28 mouse cellular contexts compared by ENCODE assay signal in the genomic region with DNA sequence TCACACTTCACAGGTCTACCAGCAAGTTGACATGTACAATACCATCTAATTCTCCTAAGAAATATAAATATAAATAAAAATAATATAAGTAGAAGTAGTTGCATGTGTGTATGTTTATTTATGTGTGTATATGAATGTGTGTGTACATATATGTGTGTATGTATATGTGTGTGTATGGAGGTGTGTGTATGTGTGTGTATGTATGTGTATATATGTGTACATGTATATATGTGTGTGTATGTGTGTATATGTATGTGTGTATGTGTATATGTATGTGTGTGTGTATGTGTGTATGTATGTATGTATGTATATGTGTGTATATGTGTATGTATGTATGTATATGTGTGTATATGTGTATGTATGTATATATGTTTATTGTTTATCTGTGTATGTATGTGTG. TPM values are rescaled to one million over a fixed set of nuclear protein-coding genes. Genes with fewer than 3 reads are reported as not detected.
DNase-seq lines count a peak whose midpoint lies in the region; ATAC-seq and TF ChIP-seq lines count a peak whose summit lies in the region.
"Had no signal": no experiment of that assay in that cellular context is flagged by ENCODE, and none has a peak within 500 bp of the region (broad histone marks: within the 10 kb centered on the region; RNA-seq: fewer than 3 reads in every experiment).

No protein-coding gene starts in this region.

- H3K9ac ChIP-seq in embryonic facial prominence, embryonic 11.5 days (replicated peaks; ENCODE audit: low read length): no peak overlapping the region
- no peak overlapping the region for H3K9ac ChIP-seq in limb, embryonic 13.5 days
- no peak overlapping the region for H3K9ac ChIP-seq in midbrain, postnatal 0 days (replicated peaks; ENCODE audit: low read length, poor library complexity, severe bottlenecking)
- no peak overlapping the region for H3K9ac ChIP-seq in midbrain, embryonic 11.5 days (ENCODE audit: low read length)
- H3K9ac ChIP-seq in embryonic facial prominence, embryonic 13.5 days: no peak overlapping the region

- H3K9me3 ChIP-seq in embryonic facial prominence, embryonic 11.5 days (replicated peaks; ENCODE audit: control insufficient read depth, low read length): no peaks in the 10 kb centered on the region
- no peaks in the 10 kb centered on the region for H3K9me3 ChIP-seq in embryonic facial prominence, embryonic 10.5 days
- no peaks in the 10 kb centered on the region for H3K9me3 ChIP-seq in limb, embryonic 13.5 days
- no peaks in the 10 kb centered on the region for H3K9me3 ChIP-seq in limb, embryonic 10.5 days (replicated peaks)
- no peaks in the 10 kb centered on the region for H3K9me3 ChIP-seq in midbrain, postnatal 0 days (ENCODE audit: low read length)
- H3K9me3 ChIP-seq in midbrain, embryonic 11.5 days (ENCODE audit: control insufficient read depth, low read length): no peaks in the 10 kb centered on the region
- no peaks in the 10 kb centered on the region for H3K9me3 ChIP-seq in embryonic facial prominence, embryonic 13.5 days

- no peak for TF ChIP-seq CTCF in midbrain, postnatal 0 days (IDR thresholded peaks at IDR 0.05)

- H3K4me3 ChIP-seq in embryonic facial prominence, embryonic 11.5 days (ENCODE audit: low read depth, low read length): no peak overlapping the region
- no peak overlapping the region for H3K4me3 ChIP-seq in embryonic facial prominence, embryonic 10.5 days
- H3K4me3 ChIP-seq in limb, embryonic 13.5 days: no peak overlapping the region
- no peak overlapping the region for H3K4me3 ChIP-seq in limb, embryonic 10.5 days
- no peak overlapping the region for H3K4me3 ChIP-seq in midbrain, postnatal 0 days (ENCODE audit: low read depth, low read length)
- no peak overlapping the region for H3K4me3 ChIP-seq in midbrain, embryonic 11.5 days (ENCODE audit: low read depth, low read length)
- H3K4me3 ChIP-seq in embryonic facial prominence, embryonic 13.5 days: no peak overlapping the region

- DNase-seq in embryonic facial prominence, embryonic 11.5 days (ENCODE audit: low spot score): no peak
- no peak for DNase-seq in embryonic facial prominence, embryonic 10.5 days (ENCODE audit: low spot score)
- no peak for DNase-seq in limb, embryonic 10.5 days (ENCODE audit: low spot score)
- no peak for DNase-seq in midbrain, postnatal 0 days (ENCODE audit: low spot score)
- DNase-seq in midbrain, embryonic 11.5 days (ENCODE audit: low spot score, missing footprints): no peak
- DNase-seq in cerebellum, adult 8-10 months: no peak
- DNase-seq: adrenal gland, adult 2 months; adrenal gland, adult 8-10 months; adrenal gland, postnatal 10 days; adrenal gland, postnatal 14 days; adrenal gland, postnatal 25 days; adrenal gland, postnatal 36 days; B cell, adult 2 months; cerebellum, adult 11 months; cerebellum, adult 11-12 months had no signal

- H3K4me2 ChIP-seq in embryonic facial prominence, embryonic 11.5 days (ENCODE audit: low read depth, low read length): no peak overlapping the region
- H3K4me2 ChIP-seq in limb, embryonic 13.5 days (replicated peaks): no peak overlapping the region
- no peak overlapping the region for H3K4me2 ChIP-seq in midbrain, postnatal 0 days (ENCODE audit: low read depth, low read length, poor library complexity, severe bottlenecking)
- no peak overlapping the region for H3K4me2 ChIP-seq in midbrain, embryonic 11.5 days
- H3K4me2 ChIP-seq in embryonic facial prominence, embryonic 13.5 days: no peak overlapping the region

- H3K27me3 ChIP-seq in embryonic facial prominence, embryonic 11.5 days (ENCODE audit: control insufficient read depth, insufficient read depth, low read length): no peaks in the 10 kb centered on the region
- no peaks in the 10 kb centered on the region for H3K27me3 ChIP-seq in embryonic facial prominence, embryonic 10.5 days (replicated peaks; ENCODE audit: low read depth, poor library complexity, severe bottlenecking)
- H3K27me3 ChIP-seq in limb, embryonic 13.5 days: no peaks in the 10 kb centered on the region
- no peaks in the 10 kb centered on the region for H3K27me3 ChIP-seq in limb, embryonic 10.5 days (ENCODE audit: low read depth, poor library complexity, severe bottlenecking)
- H3K27me3 ChIP-seq in midbrain, postnatal 0 days (ENCODE audit: insufficient read depth, low read length): no peaks in the 10 kb centered on the region
- no peaks in the 10 kb centered on the region for H3K27me3 ChIP-seq in midbrain, embryonic 11.5 days (ENCODE audit: control insufficient read depth, insufficient read depth, low read length)
- H3K27me3 ChIP-seq in embryonic facial prominence, embryonic 13.5 days: no peaks in the 10 kb centered on the region
- H3K27me3 ChIP-seq: CH12.LX had no signal

- no peaks in the 10 kb centered on the region for H3K36me3 ChIP-seq in embryonic facial prominence, embryonic 11.5 days (replicated peaks; ENCODE audit: control insufficient read depth, insufficient read depth, low read depth, low read length)
- H3K36me3 ChIP-seq in embryonic facial prominence, embryonic 10.5 days (replicated peaks): no peaks in the 10 kb centered on the region
- H3K36me3 ChIP-seq in limb, embryonic 13.5 days: no peaks in the 10 kb centered on the region
- H3K36me3 ChIP-seq in limb, embryonic 10.5 days: no peaks in the 10 kb centered on the region
- H3K36me3 ChIP-seq in midbrain, postnatal 0 days (ENCODE audit: insufficient read depth, low read length): no peaks in the 10 kb centered on the region
- no peaks in the 10 kb centered on the region for H3K36me3 ChIP-seq in midbrain, embryonic 11.5 days (ENCODE audit: control insufficient read depth, insufficient read depth, low read length)
- H3K36me3 ChIP-seq in embryonic facial prominence, embryonic 13.5 days: no peaks in the 10 kb centered on the region
- H3K36me3 ChIP-seq: G1E had no signal

- H3K4me1 ChIP-seq in embryonic facial prominence, embryonic 11.5 days (ENCODE audit: control insufficient read depth, insufficient read depth, low read length): no peaks in the 10 kb centered on the region
- no peaks in the 10 kb centered on the region for H3K4me1 ChIP-seq in embryonic facial prominence, embryonic 10.5 days
- no peaks in the 10 kb centered on the region for H3K4me1 ChIP-seq in limb, embryonic 13.5 days
- no peaks in the 10 kb centered on the region for H3K4me1 ChIP-seq in limb, embryonic 10.5 days
- H3K4me1 ChIP-seq in midbrain, postnatal 0 days (ENCODE audit: insufficient read depth, low read length): no peaks in the 10 kb centered on the region
- H3K4me1 ChIP-seq in midbrain, embryonic 11.5 days (ENCODE audit: control insufficient read depth, insufficient read depth, low read length): no peaks in the 10 kb centered on the region
- no peaks in the 10 kb centered on the region for H3K4me1 ChIP-seq in embryonic facial prominence, embryonic 13.5 days

- ATAC-seq in embryonic facial prominence, embryonic 11.5 days (replicated peaks; ENCODE audit: insufficient number of reproducible peaks, low FRiP score, low TSS enrichment, low read depth): peak; percentile 72; the same call in 1 of the 2 replicates
- 0 out of 2 replicates have a peak, but pooled peaks have one; percentile 40 for ATAC-seq in limb, embryonic 13.5 days (ENCODE audit: low FRiP score, low read depth)
- 0 out of 2 replicates have a peak, but pooled peaks have one; percentile 20 for ATAC-seq in midbrain, postnatal 0 days (ENCODE audit: low FRiP score)
- no peak for ATAC-seq in midbrain, embryonic 11.5 days (ENCODE audit: low FRiP score)
- ATAC-seq in embryonic facial prominence, embryonic 13.5 days (ENCODE audit: insufficient number of reproducible peaks, insufficient read depth, low FRiP score, low TSS enrichment, low read depth): peak; percentile 62; the same call in 1 of the 2 replicates
- ATAC-seq: activated CD4-positive, CD25-positive, alpha-beta regulatory T cell, adult 4 months; CD4-positive, CD25-positive, alpha-beta regulatory T cell, adult 4 months; Patski had no signal

- H3K27ac ChIP-seq in embryonic facial prominence, embryonic 11.5 days (replicated peaks; ENCODE audit: low read depth, low read length): no peak overlapping the region
- no peak overlapping the region for H3K27ac ChIP-seq in embryonic facial prominence, embryonic 10.5 days (replicated peaks)
- H3K27ac ChIP-seq in limb, embryonic 13.5 days: no peak overlapping the region
- H3K27ac ChIP-seq in limb, embryonic 10.5 days: no peak overlapping the region
- no peak overlapping the region for H3K27ac ChIP-seq in midbrain, postnatal 0 days (ENCODE audit: low read depth, low read length)
- no peak overlapping the region for H3K27ac ChIP-seq in midbrain, embryonic 11.5 days (ENCODE audit: low read depth, low read length)
- no peak overlapping the region for H3K27ac ChIP-seq in embryonic facial prominence, embryonic 13.5 days

RNA-seq across cellular contexts. Expression of a gene that starts 8.8 kb away (rescaled TPM):
- polyA plus RNA-seq in embryonic facial prominence, embryonic 11.5 days (2014; fragmentation: Nextera tagmentation; extraction: Ambion mirVana): not detected in 2 replicates
- not detected in 2 replicates for polyA plus RNA-seq in embryonic facial prominence, embryonic 10.5 days (2016; fragmentation: Nextera tagmentation; extraction: Ambion mirVana)
- not detected in 2 replicates for polyA plus RNA-seq in limb, embryonic 13.5 days (2015; fragmentation: Nextera tagmentation; extraction: Ambion mirVana)
- polyA plus RNA-seq in limb, embryonic 10.5 days (2016; fragmentation: Nextera tagmentation; extraction: Ambion mirVana): not detected in 2 replicates
- total RNA-seq in midbrain, postnatal 0 days (2014; rRNA removed): not detected in 2 replicates
- not detected in 2 replicates for polyA plus RNA-seq in midbrain, postnatal 0 days (2015; fragmentation: Nextera tagmentation; extraction: Ambion mirVana)
- not detected in 2 replicates for polyA plus RNA-seq in midbrain, embryonic 11.5 days (2014; fragmentation: Nextera tagmentation; extraction: Ambion mirVana)
- not detected in 2 replicates for polyA plus RNA-seq in embryonic facial prominence, embryonic 13.5 days (2015; fragmentation: Nextera tagmentation; extraction: Ambion mirVana)
- total RNA-seq: adrenal gland, adult 18-20 months; adrenal gland, adult 2 months; adrenal gland, adult 8-10 months; adrenal gland, postnatal 10 days; adrenal gland, postnatal 14 days; adrenal gland, postnatal 25 days; adrenal gland, postnatal 36 days; adrenal gland, postnatal 4 days; CH12.LX; ES-E14; G1E; MEL had no signal
- polyA plus RNA-seq: activated CD4-positive, CD25-positive, alpha-beta regulatory T cell, adult 4 months; adrenal gland, adult 2 months; brain, embryonic 14.5 days; C2C12; CD4-positive, CD25-positive, alpha-beta regulatory T cell, adult 4 months; G1E; Patski had no signal

RNA-seq across cellular contexts. Expression of a gene that starts 12.1 kb away (rescaled TPM):
- not detected in 2 replicates for polyA plus RNA-seq in embryonic facial prominence, embryonic 11.5 days (2014; fragmentation: Nextera tagmentation; extraction: Ambion mirVana)
- not detected in 2 replicates for polyA plus RNA-seq in embryonic facial prominence, embryonic 10.5 days (2016; fragmentation: Nextera tagmentation; extraction: Ambion mirVana)
- polyA plus RNA-seq in limb, embryonic 13.5 days (2015; fragmentation: Nextera tagmentation; extraction: Ambion mirVana): not detected in 2 replicates
- not detected in 2 replicates for polyA plus RNA-seq in limb, embryonic 10.5 days (2016; fragmentation: Nextera tagmentation; extraction: Ambion mirVana)
- not detected in 2 replicates for total RNA-seq in midbrain, postnatal 0 days (2014; rRNA removed)
- polyA plus RNA-seq in midbrain, postnatal 0 days (2015; fragmentation: Nextera tagmentation; extraction: Ambion mirVana): not detected in 2 replicates
- not detected in 2 replicates for polyA plus RNA-seq in midbrain, embryonic 11.5 days (2014; fragmentation: Nextera tagmentation; extraction: Ambion mirVana)
- polyA plus RNA-seq in embryonic facial prominence, embryonic 13.5 days (2015; fragmentation: Nextera tagmentation; extraction: Ambion mirVana): not detected in 2 replicates
- total RNA-seq: adrenal gland, adult 18-20 months; adrenal gland, adult 2 months; adrenal gland, adult 8-10 months; adrenal gland, postnatal 10 days; adrenal gland, postnatal 14 days; adrenal gland, postnatal 25 days; adrenal gland, postnatal 36 days; adrenal gland, postnatal 4 days; CH12.LX; ES-E14; MEL had no signal
- polyA plus RNA-seq: adrenal gland, adult 2 months; brain, embryonic 14.5 days; C2C12; CD4-positive, CD25-positive, alpha-beta regulatory T cell, adult 4 months; G1E; Patski had no signal

RNA-seq across cellular contexts. Expression of a gene that starts 34.9 kb away (rescaled TPM):
- polyA plus RNA-seq in embryonic facial prominence, embryonic 11.5 days (2014; fragmentation: Nextera tagmentation; extraction: Ambion mirVana): not detected in 2 replicates
- not detected in 2 replicates for polyA plus RNA-seq in embryonic facial prominence, embryonic 10.5 days (2016; fragmentation: Nextera tagmentation; extraction: Ambion mirVana)
- not detected in 2 replicates for polyA plus RNA-seq in limb, embryonic 13.5 days (2015; fragmentation: Nextera tagmentation; extraction: Ambion mirVana)
- polyA plus RNA-seq in limb, embryonic 10.5 days (2016; fragmentation: Nextera tagmentation; extraction: Ambion mirVana): not detected in 2 replicates
- total RNA-seq in midbrain, postnatal 0 days (2014; rRNA removed): not detected in 2 replicates
- polyA plus RNA-seq in midbrain, postnatal 0 days (2015; fragmentation: Nextera tagmentation; extraction: Ambion mirVana): not detected in 2 replicates
- polyA plus RNA-seq in midbrain, embryonic 11.5 days (2014; fragmentation: Nextera tagmentation; extraction: Ambion mirVana): not detected in 2 replicates
- not detected in 2 replicates for polyA plus RNA-seq in embryonic facial prominence, embryonic 13.5 days (2015; fragmentation: Nextera tagmentation; extraction: Ambion mirVana)
- total RNA-seq: adrenal gland, adult 18-20 months; adrenal gland, adult 2 months; adrenal gland, adult 8-10 months; adrenal gland, postnatal 10 days; adrenal gland, postnatal 14 days; adrenal gland, postnatal 25 days; adrenal gland, postnatal 36 days; adrenal gland, postnatal 4 days; CH12.LX; ES-E14; G1E; MEL had no signal
- polyA plus RNA-seq: activated CD4-positive, CD25-positive, alpha-beta regulatory T cell, adult 4 months; adrenal gland, adult 2 months; brain, embryonic 14.5 days; C2C12; CD4-positive, CD25-positive, alpha-beta regulatory T cell, adult 4 months; G1E; Patski had no signal

RNA-seq across cellular contexts. Expression of a gene that starts 42.1 kb away (rescaled TPM):
- not detected in 2 replicates for polyA plus RNA-seq in embryonic facial prominence, embryonic 11.5 days (2014; fragmentation: Nextera tagmentation; extraction: Ambion mirVana)
- polyA plus RNA-seq in embryonic facial prominence, embryonic 10.5 days (2016; fragmentation: Nextera tagmentation; extraction: Ambion mirVana): not detected in 2 replicates
- not detected in 2 replicates for polyA plus RNA-seq in limb, embryonic 13.5 days (2015; fragmentation: Nextera tagmentation; extraction: Ambion mirVana)
- not detected in 2 replicates for polyA plus RNA-seq in limb, embryonic 10.5 days (2016; fragmentation: Nextera tagmentation; extraction: Ambion mirVana)
- total RNA-seq in midbrain, postnatal 0 days (2014; rRNA removed): not detected in 2 replicates
- polyA plus RNA-seq in midbrain, postnatal 0 days (2015; fragmentation: Nextera tagmentation; extraction: Ambion mirVana): not detected in 2 replicates
- not detected in 2 replicates for polyA plus RNA-seq in midbrain, embryonic 11.5 days (2014; fragmentation: Nextera tagmentation; extraction: Ambion mirVana)
- polyA plus RNA-seq in embryonic facial prominence, embryonic 13.5 days (2015; fragmentation: Nextera tagmentation; extraction: Ambion mirVana): not detected in 2 replicates
- total RNA-seq: adrenal gland, adult 18-20 months; adrenal gland, adult 2 months; adrenal gland, adult 8-10 months; adrenal gland, postnatal 10 days; adrenal gland, postnatal 14 days; adrenal gland, postnatal 25 days; adrenal gland, postnatal 36 days; adrenal gland, postnatal 4 days; CH12.LX; ES-E14; G1E; MEL had no signal
- polyA plus RNA-seq: activated CD4-positive, CD25-positive, alpha-beta regulatory T cell, adult 4 months; adrenal gland, adult 2 months; brain, embryonic 14.5 days; C2C12; CD4-positive, CD25-positive, alpha-beta regulatory T cell, adult 4 months; G1E; Patski had no signal

RNA-seq across cellular contexts. Expression of a gene that starts 45.1 kb away (rescaled TPM):
- polyA plus RNA-seq in embryonic facial prominence, embryonic 11.5 days (2014; fragmentation: Nextera tagmentation; extraction: Ambion mirVana): not detected in 2 replicates
- polyA plus RNA-seq in embryonic facial prominence, embryonic 10.5 days (2016; fragmentation: Nextera tagmentation; extraction: Ambion mirVana): not detected in 2 replicates
- not detected in 2 replicates for polyA plus RNA-seq in limb, embryonic 13.5 days (2015; fragmentation: Nextera tagmentation; extraction: Ambion mirVana)
- polyA plus RNA-seq in limb, embryonic 10.5 days (2016; fragmentation: Nextera tagmentation; extraction: Ambion mirVana): not detected in 2 replicates
- not detected in 2 replicates for total RNA-seq in midbrain, postnatal 0 days (2014; rRNA removed)
- polyA plus RNA-seq in midbrain, postnatal 0 days (2015; fragmentation: Nextera tagmentation; extraction: Ambion mirVana): not detected in 2 replicates
- polyA plus RNA-seq in midbrain, embryonic 11.5 days (2014; fragmentation: Nextera tagmentation; extraction: Ambion mirVana): not detected in 2 replicates
- polyA plus RNA-seq in embryonic facial prominence, embryonic 13.5 days (2015; fragmentation: Nextera tagmentation; extraction: Ambion mirVana): not detected in 2 replicates
- total RNA-seq: adrenal gland, adult 18-20 months; adrenal gland, adult 2 months; adrenal gland, adult 8-10 months; adrenal gland, postnatal 10 days; adrenal gland, postnatal 14 days; adrenal gland, postnatal 25 days; adrenal gland, postnatal 36 days; adrenal gland, postnatal 4 days; CH12.LX; ES-E14; G1E; MEL had no signal
- polyA plus RNA-seq: activated CD4-positive, CD25-positive, alpha-beta regulatory T cell, adult 4 months; adrenal gland, adult 2 months; brain, embryonic 14.5 days; C2C12; CD4-positive, CD25-positive, alpha-beta regulatory T cell, adult 4 months; G1E; Patski had no signal
